8 mouse cellular contexts compared by ENCODE assay signal in genomic region chrX:7648671-7649304, GRCm38 (mm10). TPM values are rescaled to one million over a fixed set of nuclear protein-coding genes. Genes with fewer than 3 reads are reported as not detected.
DNase-seq lines count a peak whose midpoint lies in the region; ATAC-seq lines count a peak whose summit lies in the region.

No protein-coding gene starts in this region.

- no peaks in the 10 kb centered on the region for H3K4me1 ChIP-seq in intestine, embryonic 15.5 days (replicated peaks)
- no peaks in the 10 kb centered on the region for H3K4me1 ChIP-seq in limb, embryonic 12.5 days (replicated peaks)
- no peaks in the 10 kb centered on the region for H3K4me1 ChIP-seq in midbrain, embryonic 14.5 days (ENCODE audit: control insufficient read depth, insufficient read depth, low read length)

- peak overlapping the region; percentile 70 for H3K4me2 ChIP-seq in intestine, embryonic 15.5 days (replicated peaks)
- H3K4me2 ChIP-seq in limb, embryonic 12.5 days: peak overlapping the region; percentile 54
- H3K4me2 ChIP-seq in midbrain, embryonic 14.5 days (ENCODE audit: low read length): peak overlapping the region; percentile 50

- intact Hi-C loops in gastrocnemius, postnatal 36 days (cut with DNase I): no loop called here

- ATAC-seq in cerebellum, adult (ENCODE audit: insufficient number of reproducible peaks, low FRiP score, low TSS enrichment): peak; percentile 94
- ATAC-seq in intestine, embryonic 15.5 days: peak; percentile 98
- peak; percentile 98 for ATAC-seq in limb, embryonic 12.5 days (ENCODE audit: insufficient number of reproducible peaks, insufficient read depth, low FRiP score, low TSS enrichment, low read depth)
- ATAC-seq in midbrain, embryonic 14.5 days (ENCODE audit: low FRiP score, low TSS enrichment): peak; percentile 94

- no peaks in the 10 kb centered on the region for H3K27me3 ChIP-seq in intestine, embryonic 15.5 days (replicated peaks)
- H3K27me3 ChIP-seq in limb, embryonic 12.5 days: no peaks in the 10 kb centered on the region
- H3K27me3 ChIP-seq in midbrain, embryonic 14.5 days (ENCODE audit: control insufficient read depth, insufficient read depth, low read length): no peaks in the 10 kb centered on the region

- H3K27ac ChIP-seq in intestine, embryonic 15.5 days: peak overlapping the region; percentile 77; the same call in 1 of the 2 replicates
- peak overlapping the region; percentile 67; the same call in 1 of the 2 replicates for H3K27ac ChIP-seq in limb, embryonic 12.5 days
- H3K27ac ChIP-seq in midbrain, embryonic 14.5 days (replicated peaks; ENCODE audit: low read depth, low read length): peak overlapping the region; percentile 75; the same call in 1 of the 2 replicates

- DNase-seq in cerebellum, adult 8-10 months: no peak
- DNase-seq in embryo, embryonic 11.5 days (ENCODE audit: low read depth, low spot score): peak; percentile 75
- DNase-seq in gastrocnemius, postnatal 36 days: peak; percentile 74 to 76
- DNase-seq in midbrain, embryonic 14.5 days: peak; percentile 84
- peak; percentile 74 for DNase-seq in spleen, adult 18-20 months

- H3K9ac ChIP-seq in intestine, embryonic 15.5 days: peak overlapping the region; percentile 61
- H3K9ac ChIP-seq in limb, embryonic 12.5 days (replicated peaks): peak overlapping the region; percentile 71
- H3K9ac ChIP-seq in midbrain, embryonic 14.5 days (replicated peaks; ENCODE audit: low read length): no peak overlapping the region

- H3K4me3 ChIP-seq in intestine, embryonic 15.5 days (replicated peaks): peak overlapping the region; percentile 49
- peak overlapping the region; percentile 46 for H3K4me3 ChIP-seq in limb, embryonic 12.5 days (replicated peaks)
- H3K4me3 ChIP-seq in midbrain, embryonic 14.5 days (replicated peaks; ENCODE audit: low read depth, low read length): peak overlapping the region; percentile 31

- no peaks in the 10 kb centered on the region for H3K9me3 ChIP-seq in intestine, embryonic 15.5 days
- H3K9me3 ChIP-seq in limb, embryonic 12.5 days: no peaks in the 10 kb centered on the region
- no peaks in the 10 kb centered on the region for H3K9me3 ChIP-seq in midbrain, embryonic 14.5 days (ENCODE audit: control insufficient read depth, low read length)

- no peaks in the 10 kb centered on the region for H3K36me3 ChIP-seq in intestine, embryonic 15.5 days
- no peaks in the 10 kb centered on the region for H3K36me3 ChIP-seq in limb, embryonic 12.5 days
- H3K36me3 ChIP-seq in midbrain, embryonic 14.5 days (ENCODE audit: control insufficient read depth, insufficient read depth, low read length): peaks cover 24% of the 10 kb centered on the region

- 25% methylated on average over 25 of the region's 25 CpGs for WGBS in intestine, embryonic 15.5 days
- WGBS in limb, embryonic 12.5 days: 12% methylated on average over 25 of the region's 25 CpGs
- WGBS in midbrain, embryonic 14.5 days: 17% methylated on average over 25 of the region's 25 CpGs

RNA-seq across cellular contexts. Expression of gene Prickle3, which starts 8.3 kb away (rescaled TPM):
- total RNA-seq in gastrocnemius, postnatal 36 days (2021): 10 to 100 TPM; 23.1 to 24.9 TPM
- polyA plus RNA-seq in intestine, embryonic 15.5 days (2015; fragmentation: Nextera tagmentation; extraction: Ambion mirVana): 6.6 and 6.8 TPM in 2 replicates
- 7.2 and 7.4 TPM in 2 replicates for polyA plus RNA-seq in limb, embryonic 12.5 days (2016; fragmentation: Nextera tagmentation; extraction: Ambion mirVana)
- polyA plus RNA-seq in midbrain, embryonic 14.5 days (2014; fragmentation: Nextera tagmentation; extraction: Ambion mirVana): 0.89 and 1.4 TPM in 2 replicates

RNA-seq across cellular contexts. Expression of gene Syp, which starts 10.5 kb away (rescaled TPM):
- 1 to 10 TPM; 1.1 TPM for total RNA-seq in gastrocnemius, postnatal 36 days (2021)
- polyA plus RNA-seq in intestine, embryonic 15.5 days (2015; fragmentation: Nextera tagmentation; extraction: Ambion mirVana): 6.3 and 6.5 TPM in 2 replicates
- 0.83 and 1.1 TPM in 2 replicates for polyA plus RNA-seq in limb, embryonic 12.5 days (2016; fragmentation: Nextera tagmentation; extraction: Ambion mirVana)
- polyA plus RNA-seq in midbrain, embryonic 14.5 days (2014; fragmentation: Nextera tagmentation; extraction: Ambion mirVana): 81.7 and 125 TPM in 2 replicates

RNA-seq across cellular contexts. Expression of gene Plp2, which starts 22.4 kb away (rescaled TPM):
- 10 to 100 TPM; 28.0 to 43.2 TPM for total RNA-seq in gastrocnemius, postnatal 36 days (2021)
- 198 and 212 TPM in 2 replicates for polyA plus RNA-seq in intestine, embryonic 15.5 days (2015; fragmentation: Nextera tagmentation; extraction: Ambion mirVana)
- polyA plus RNA-seq in limb, embryonic 12.5 days (2016; fragmentation: Nextera tagmentation; extraction: Ambion mirVana): 68.9 and 76.6 TPM in 2 replicates
- 11.2 and 22.4 TPM in 2 replicates for polyA plus RNA-seq in midbrain, embryonic 14.5 days (2014; fragmentation: Nextera tagmentation; extraction: Ambion mirVana)

RNA-seq across cellular contexts. Expression of gene Magix, which starts 32.3 kb away (rescaled TPM):
- 10 to 100 TPM; 18.8 to 20.6 TPM for total RNA-seq in gastrocnemius, postnatal 36 days (2021)
- 0.57 and 0.71 TPM in 2 replicates for polyA plus RNA-seq in intestine, embryonic 15.5 days (2015; fragmentation: Nextera tagmentation; extraction: Ambion mirVana)
- polyA plus RNA-seq in limb, embryonic 12.5 days (2016; fragmentation: Nextera tagmentation; extraction: Ambion mirVana): 0.31 TPM in 1 of 2 replicates, not detected in the other
- polyA plus RNA-seq in midbrain, embryonic 14.5 days (2014; fragmentation: Nextera tagmentation; extraction: Ambion mirVana): 0.16 TPM in 2 replicates

RNA-seq across cellular contexts. Expression of gene Cacna1f, which starts 41.9 kb away (rescaled TPM):
- total RNA-seq in gastrocnemius, postnatal 36 days (2021): not detected
- polyA plus RNA-seq in intestine, embryonic 15.5 days (2015; fragmentation: Nextera tagmentation; extraction: Ambion mirVana): 0.04 TPM in 1 of 2 replicates, not detected in the other
- polyA plus RNA-seq in limb, embryonic 12.5 days (2016; fragmentation: Nextera tagmentation; extraction: Ambion mirVana): not detected in 2 replicates
- polyA plus RNA-seq in midbrain, embryonic 14.5 days (2014; fragmentation: Nextera tagmentation; extraction: Ambion mirVana): 0.04 TPM in 1 of 2 replicates, not detected in the other

Comparison
In these comparisons a context has a peak if more than half of its experiments do, and no peak if none do; other contexts are left out.
1. RNA of gene Syp, which starts 10.5 kb away (polyA plus RNA-seq): 81.7 to 125 TPM in midbrain, embryonic 14.5 days; 6.3 to 6.5 TPM in intestine, embryonic 15.5 days and 0.83 to 1.1 TPM in limb, embryonic 12.5 days; every median in the first group is over 10 times any median in the second.
2. Peak in every context shown above with its lines, with median percentiles within 50 percentile points of each other: ATAC-seq, H3K27ac ChIP-seq, H3K4me2 ChIP-seq and H3K4me3 ChIP-seq.